Mouse (Mus musculus): ENCODE measurements around the gene Bpifb6.

DNA sequence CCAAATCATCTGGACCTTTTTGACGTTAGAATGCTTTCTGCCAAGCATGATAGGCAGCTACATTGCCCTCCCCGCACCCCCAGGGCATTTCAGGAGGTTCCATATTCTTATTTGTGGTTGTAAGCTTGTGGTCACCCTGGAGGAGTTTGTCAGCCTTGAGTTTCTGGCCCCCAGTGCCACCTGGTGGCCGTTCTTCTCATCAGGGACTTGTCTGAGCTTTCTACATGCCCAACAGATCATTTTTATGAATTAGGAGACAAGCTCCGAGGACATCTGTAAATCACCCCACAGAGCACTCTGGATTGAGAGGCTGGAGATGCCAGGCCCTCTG, 49.2 kb upstream of the Bpifb6 start:
- TF ChIP-seq E2F4 (IDR thresholded peaks at IDR 0.05; ENCODE audit: borderline replicate concordance, low read depth, low read length), result no peak
- TF ChIP-seq ZC3H11A (IDR thresholded peaks at IDR 0.05; ENCODE audit: low read depth, low read length), result peak; percentile 47; the same call in 1 of the 2 replicates
